Mouse (Mus musculus) liver, embryonic 14.5 days (tissue): ENCODE data around the gene Rerg. TPM values are rescaled to one million over a fixed set of nuclear protein-coding genes. Genes with fewer than 3 reads are reported as not detected.
A peak's percentile ranks its signal among the peaks of the same experiment; 100 is the strongest.

Experiments
- ATAC-seq: fragments of 200-750 bp; cut with Nextera tagmentation; 2 replicates; pipeline ENCODE4 v1.8.0; 2017; ENCODE audit warnings: moderate number of reproducible peaks, mild to moderate bottlenecking, moderate library complexity; ENCODE audit not compliant: insufficient read depth
- DNase-seq, 3 experiments: peaks; one replicate each; pipeline ENCODE4 v3.0.0-alpha.2; 2012 to 2013; ENCODE audit warnings: low read depth in 3 of 3, low spot score in 3 of 3
- H3K27ac ChIP-seq: fragments of 300-500 bp; sonication (generic); 2 replicates; pipeline ENCODE4 v1.5.1; 2014; ENCODE audit warnings: moderate library complexity, mild to moderate bottlenecking, control low read depth, inconsistent platforms
- H3K27me3 ChIP-seq: fragments of 300-500 bp; sonication (generic); 2 replicates; pipeline ENCODE4 v1.6.1; 2014; ENCODE audit warnings: mild to moderate bottlenecking, low read length, moderate library complexity; ENCODE audit not compliant: control insufficient read depth, insufficient read depth
- H3K36me3 ChIP-seq: fragments of 300-500 bp; sonication (generic); replicated peaks from 2 replicates; pipeline ENCODE4 v1.6.1; 2014; ENCODE audit warnings: low read depth; ENCODE audit not compliant: control insufficient read depth, insufficient read depth
- H3K4me1 ChIP-seq, 2 experiments: fragments of 200-500 bp in 1 of 2; fragments of 300-500 bp in 1 of 2; sonication (generic) in 1 of 2; replicated peaks; 2 replicates each; pipeline ENCODE4 v1.6.1; 2012 to 2014; ENCODE audit warnings: antibody characterized with exemption in 1 of 2, inconsistent platforms in 1 of 2, low read length in 1 of 2; ENCODE audit not compliant: control insufficient read depth in 2 of 2, insufficient read depth in 2 of 2
- H3K4me2 ChIP-seq: fragments of 300-500 bp; sonication (generic); 2 replicates; pipeline ENCODE4 v1.6.1; 2014; ENCODE audit warnings: low read depth, mild to moderate bottlenecking, control low read depth, moderate library complexity
- H3K4me3 ChIP-seq, 2 experiments: fragments of 200-500 bp in 1 of 2; fragments of 300-500 bp in 1 of 2; sonication (generic) in 1 of 2; 2 replicates each; pipeline ENCODE4 v1.5.1; 2012 to 2014; ENCODE audit warnings: low read depth in 2 of 2, low read length in 2 of 2, mild to moderate bottlenecking in 2 of 2, control low read depth in 1 of 2, inconsistent platforms in 1 of 2, moderate library complexity in 1 of 2; ENCODE audit not compliant: insufficient read depth in 1 of 2
- H3K9ac ChIP-seq: fragments of 300-500 bp; sonication (generic); replicated peaks from 2 replicates; pipeline ENCODE4 v1.6.1; 2014; ENCODE audit warnings: mild to moderate bottlenecking, control low read depth, moderate library complexity
- H3K9me3 ChIP-seq: fragments of 300-500 bp; sonication (generic); 2 replicates; pipeline ENCODE4 v1.6.1; 2016; ENCODE audit warnings: low read length, mixed read lengths; ENCODE audit not compliant: control insufficient read depth
- CTCF ChIP-seq: IDR thresholded peaks from 2 replicates; pipeline ENCODE4 v1.5.1; 2016; ENCODE audit warnings: antibody characterized with exemption, low read depth, control low read depth
- EP300 ChIP-seq: IDR thresholded peaks from 2 replicates; pipeline ENCODE4 v1.6.1; 2016; ENCODE audit warnings: antibody characterized with exemption, low read depth
- WGBS: fragments of 180-500 bp; shearing (Covaris S2); extraction: QIAGEN DNeasy Blood & Tissue Kit; methylation state at CpG from one replicate; pipeline ENCODE4 v1.1.7; 2014; ENCODE audit not compliant: insufficient replicate concordance; 5-methylcytosine and 5-hydroxymethylcytosine counted together
- polyA plus RNA-seq, 2 experiments: library from polyadenylated mRNA; depleted of rRNA in 1 of 2; stranded (reverse) in 1 of 2; unstranded in 1 of 2; fragments of >200 nt; fragmentation: Nextera tagmentation in 1 of 2; extraction: Ambion mirVana in 1 of 2; gene quantifications; 2 replicates each; pipeline versions ENCODE4 v1.2.1 to v1.2.3; 2012 to 2014

Rerg gene
- 1.0 and 1.2 TPM in 2 replicates for polyA plus RNA-seq (2012; rRNA removed)
- polyA plus RNA-seq (2014; fragmentation: Nextera tagmentation; extraction: Ambion mirVana): 1.9 and 2.3 TPM in 2 replicates

- no peak for ATAC-seq
- WGBS: 30% methylated on average over 5 of the region's 5 CpGs
- Histone ChIP-seq H3K36me3 (no peaks in the 10 kb centered on the region), H3K9ac (no peak within 1 kb of the TSS), H3K9me3 (no peaks in the 10 kb centered on the region), H3K4me3 (peak within 1 kb of the TSS; percentile 20 to 34), H3K4me2 (peak within 1 kb of the TSS; percentile 42), H3K4me1 (no peaks in the 10 kb centered on the region), H3K27me3 (peaks cover 13% of the 10 kb centered on the region), H3K27ac (no peak within 1 kb of the TSS)
- no peak for TF ChIP-seq CTCF
- no peak for TF ChIP-seq EP300
- no peak for DNase-seq
Measured at GRCm38 (mm10) chr6:137170226-137170625, at the start of gene Rerg. Gene Rerg, minus strand, starts transcription at chr6:137170497.

DNA sequence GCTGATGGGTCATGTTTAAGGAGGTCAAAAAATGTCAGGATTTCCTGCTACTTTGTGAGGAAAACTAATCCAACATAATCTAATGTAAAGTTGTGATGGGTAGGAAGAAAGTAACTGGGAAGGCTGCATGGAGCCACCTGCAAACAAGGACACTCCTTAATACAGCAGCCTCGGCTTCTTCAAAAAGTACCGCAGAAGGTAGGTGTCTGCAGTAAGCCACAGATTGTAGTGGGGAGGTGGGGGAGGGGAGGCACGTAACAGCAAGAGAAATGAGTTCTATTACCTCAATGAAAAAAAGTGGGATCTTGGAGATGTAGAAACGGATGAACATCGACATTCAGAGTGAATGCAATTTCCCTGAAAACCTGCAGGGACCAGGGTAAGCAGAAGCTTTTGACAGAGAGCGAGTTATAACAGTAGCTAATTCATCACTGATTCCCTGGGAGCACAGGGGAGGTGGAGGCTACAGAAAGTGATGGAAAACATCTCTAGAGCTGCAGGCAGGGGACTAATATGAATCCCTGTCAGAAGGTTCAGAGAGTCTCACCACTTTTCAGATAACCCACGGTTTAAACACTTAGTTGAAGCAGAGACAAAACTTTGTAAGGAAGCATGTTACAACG is 47.7 kb upstream of the Rerg start:
- 57% methylated on average over 8 of the region's 8 CpGs for WGBS
- DNase-seq: no peak
- Histone ChIP-seq H3K4me3 (no peak overlapping the region), H3K9ac (no peak overlapping the region), H3K27me3 (no peaks in the 10 kb centered on the region), H3K4me2 (no peak overlapping the region), H3K4me1 (no peaks in the 10 kb centered on the region), H3K36me3 (no peaks in the 10 kb centered on the region), H3K9me3 (no peaks in the 10 kb centered on the region), H3K27ac (no peak overlapping the region)
- TF ChIP-seq CTCF (no peak), EP300 (no peak)
- no peak for ATAC-seq

DNA sequence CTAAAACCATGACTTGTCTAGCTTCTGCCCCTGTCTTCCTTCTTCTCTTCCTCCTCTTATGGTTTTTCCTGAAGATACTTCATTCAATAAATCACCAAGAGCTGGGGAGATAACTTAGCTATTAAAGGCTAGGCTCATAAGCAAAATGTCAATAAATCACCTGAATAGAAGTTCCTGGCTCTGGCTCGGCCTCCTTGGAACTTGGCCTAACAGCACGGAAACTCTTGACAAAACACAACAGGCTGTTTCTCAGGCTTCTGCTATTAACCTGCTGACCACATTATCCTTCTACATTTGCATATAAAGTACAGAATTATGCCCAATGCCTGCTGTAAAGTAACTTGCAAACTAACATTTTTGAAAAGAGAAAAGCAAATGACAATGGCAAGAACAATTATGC is 41.1 kb upstream of the Rerg start:
- DNase-seq (no peak), ATAC-seq (no peak)
- H3K9ac ChIP-seq: no peak overlapping the region
- H3K27me3 ChIP-seq: no peaks in the 10 kb centered on the region
- no peak overlapping the region for H3K4me2 ChIP-seq
- no peaks in the 10 kb centered on the region for H3K9me3 ChIP-seq
- no peak overlapping the region for H3K4me3 ChIP-seq
- 73% methylated on average over 2 of the region's 2 CpGs for WGBS
- H3K4me1 ChIP-seq: no peaks in the 10 kb centered on the region
- no peak for TF ChIP-seq EP300
- H3K27ac ChIP-seq: no peak overlapping the region
- no peaks in the 10 kb centered on the region for H3K36me3 ChIP-seq

DNA sequence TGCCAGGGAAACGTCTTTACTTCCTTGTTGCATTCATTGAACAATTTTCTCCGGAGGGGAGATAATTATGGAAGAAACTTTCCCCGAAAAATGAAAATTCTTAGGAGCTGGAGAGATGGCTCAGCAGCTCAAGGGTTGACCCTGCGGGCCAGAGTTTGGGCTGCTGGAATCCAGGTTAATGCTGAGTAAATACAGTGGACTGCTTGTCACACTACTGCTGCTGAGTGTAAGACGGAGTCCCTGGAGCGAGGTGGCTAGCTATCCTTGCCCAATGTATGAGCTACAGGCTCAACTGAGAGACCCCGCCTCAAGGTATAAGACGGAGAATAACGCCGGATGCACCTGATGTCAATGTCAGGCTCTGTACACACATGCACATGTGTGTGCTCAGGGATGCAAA is 40.7 kb upstream of the Rerg start:
- DNase-seq: no peak
- no peak for ATAC-seq
- no peak overlapping the region for H3K4me2 ChIP-seq
- H3K36me3 ChIP-seq: no peaks in the 10 kb centered on the region
- H3K9me3 ChIP-seq: no peaks in the 10 kb centered on the region
- H3K9ac ChIP-seq: no peak overlapping the region
- H3K27ac ChIP-seq: no peak overlapping the region
- H3K4me1 ChIP-seq: no peaks in the 10 kb centered on the region
- no peak overlapping the region for H3K4me3 ChIP-seq
- 69% methylated on average over 10 of the region's 10 CpGs for WGBS
- no peaks in the 10 kb centered on the region for H3K27me3 ChIP-seq
- TF ChIP-seq EP300 (no peak), CTCF (no peak)

GRCm38 (mm10) chr6:137209992-137210391 is 39.7 kb upstream of the Rerg start:
- Histone ChIP-seq H3K9ac (no peak overlapping the region), H3K4me3 (no peak overlapping the region), H3K4me1 (no peaks in the 10 kb centered on the region), H3K27me3 (no peaks in the 10 kb centered on the region), H3K9me3 (no peaks in the 10 kb centered on the region), H3K4me2 (no peak overlapping the region), H3K27ac (no peak overlapping the region), H3K36me3 (no peaks in the 10 kb centered on the region)
- no peak for ATAC-seq
- no peak for DNase-seq
- 59% methylated on average over 8 of the region's 8 CpGs for WGBS
- TF ChIP-seq EP300 (no peak), CTCF (no peak)
